Mouse (Mus musculus) embryonic fibroblast, embryonic 13.5 days (primary cell): Measurements from ENCODE around the gene Otof. TPM values are rescaled to one million over a fixed set of nuclear protein-coding genes. Genes with fewer than 3 reads are reported as not detected.

ENCODE experiments used
- H3K27ac ChIP-seq: 2 replicates; pipeline ENCODE4 v1.5.1; 2012; ENCODE audit warnings: low read length, control low read depth, inconsistent platforms; ENCODE audit not compliant: insufficient read depth
- H3K4me1 ChIP-seq: 2 replicates; pipeline ENCODE4 v1.6.1; 2011; ENCODE audit warnings: low read length; ENCODE audit not compliant: control insufficient read depth, insufficient read depth
- H3K4me3 ChIP-seq: 2 replicates; pipeline ENCODE4 v1.5.1; 2011; ENCODE audit warnings: mild to moderate bottlenecking, control low read depth, low read length; ENCODE audit not compliant: insufficient read depth
- CTCF ChIP-seq: IDR thresholded peaks from 2 replicates; pipeline ENCODE4 v1.5.1; 2011; ENCODE audit warnings: mild to moderate bottlenecking, control low read depth, low read length, moderate library complexity, borderline replicate concordance; ENCODE audit not compliant: insufficient read depth
- POLR2A ChIP-seq: IDR thresholded peaks from 2 replicates; pipeline ENCODE4 v1.6.1; 2011; ENCODE audit warnings: low read depth, mild to moderate bottlenecking, control low read depth, low read length, moderate library complexity
- polyA plus RNA-seq: library from polyadenylated mRNA; stranded (reverse); fragments of >200 nt; gene quantifications from 2 replicates; pipeline ENCODE4 v1.2.4, GENCODE M21; 2011; ENCODE audit warnings: low read depth; ENCODE audit not compliant: missing spikeins, insufficient read length

The Otof gene
- polyA plus RNA-seq, 1 experiment = not detected

- H3K4me1 ChIP-seq = no peaks in the 10 kb centered on the region
- H3K27ac ChIP-seq = no peak overlapping the region
- H3K4me3 ChIP-seq = no peak overlapping the region
- no peak for TF ChIP-seq CTCF
- TF ChIP-seq POLR2A = no peak
Measured at GRCm38 (mm10) chr5:30440308-30440906, 21.3 kb downstream of the Otof start.

GRCm38 (mm10) chr5:30438931-30439330, 22.8 kb downstream of the Otof start:
- Histone ChIP-seq H3K4me3 (no peak overlapping the region), H3K4me1 (no peaks in the 10 kb centered on the region), H3K27ac (no peak overlapping the region)
- TF ChIP-seq POLR2A (no peak), CTCF (no peak)

- no peaks in the 10 kb centered on the region for H3K4me1 ChIP-seq
- no peak overlapping the region for H3K27ac ChIP-seq
- TF ChIP-seq POLR2A (no peak), CTCF (no peak)
- no peak overlapping the region for H3K4me3 ChIP-seq
Measured at GRCm38 (mm10) chr5:30427406-30427805, 34.3 kb downstream of the Otof start.

GRCm38 (mm10) chr5:30423572-30424244, 38.0 kb downstream of the Otof start:
- Histone ChIP-seq H3K4me1 (no peaks in the 10 kb centered on the region), H3K4me3 (no peak overlapping the region), H3K27ac (no peak overlapping the region)
- no peak for TF ChIP-seq POLR2A
- TF ChIP-seq CTCF = 0 out of 2 replicates have a peak, but pooled peaks have one; percentile 13

- no peak for TF ChIP-seq POLR2A
- TF ChIP-seq CTCF = no peak
- H3K4me3 ChIP-seq = no peak overlapping the region
- H3K27ac ChIP-seq = no peak overlapping the region
- H3K4me1 ChIP-seq = no peaks in the 10 kb centered on the region
Measured at GRCm38 (mm10) chr5:30423121-30423520, 38.6 kb downstream of the Otof start.

- no peak for TF ChIP-seq POLR2A
- no peak for TF ChIP-seq CTCF
- H3K4me1 ChIP-seq = no peaks in the 10 kb centered on the region
- H3K27ac ChIP-seq = no peak overlapping the region
- H3K4me3 ChIP-seq = no peak overlapping the region
Measured at GRCm38 (mm10) chr5:30416665-30417064, 45.1 kb downstream of the Otof start.

GRCm38 (mm10) chr5:30415876-30416275, 45.9 kb downstream of the Otof start:
- Histone ChIP-seq H3K4me3 (no peak overlapping the region), H3K4me1 (no peaks in the 10 kb centered on the region), H3K27ac (no peak overlapping the region)
- no peak for TF ChIP-seq POLR2A
- no peak for TF ChIP-seq CTCF

- no peak for TF ChIP-seq CTCF
- no peak for TF ChIP-seq POLR2A
- Histone ChIP-seq H3K4me3 (no peak overlapping the region), H3K27ac (no peak overlapping the region), H3K4me1 (no peaks in the 10 kb centered on the region)
Measured at GRCm38 (mm10) chr5:30415381-30415780, 46.4 kb downstream of the Otof start.

GRCm38 (mm10) chr5:30411524-30411923, 50.2 kb downstream of the Otof start:
- Histone ChIP-seq H3K27ac (no peak overlapping the region), H3K4me3 (no peak overlapping the region), H3K4me1 (no peaks in the 10 kb centered on the region)
- no peak for TF ChIP-seq POLR2A
- no peak for TF ChIP-seq CTCF

GRCm38 (mm10) chr5:30406876-30407275, 54.9 kb downstream of the Otof start:
- H3K4me3 ChIP-seq = no peak overlapping the region
- no peak for TF ChIP-seq POLR2A
- no peak for TF ChIP-seq CTCF
- H3K27ac ChIP-seq = no peak overlapping the region
- H3K4me1 ChIP-seq = no peaks in the 10 kb centered on the region
